Mouse (Mus musculus) liver, adult 2 months (tissue): Measurements from ENCODE around the gene Cdh24.

ENCODE experiments used
- CTCF ChIP-seq: fragments of 200-500 bp; IDR thresholded peaks from 2 replicates; pipeline ENCODE4 v1.5.1; 2011; ENCODE audit warnings: low read depth, low read length, control low read depth
- POLR2A ChIP-seq: fragments of 200-500 bp; IDR thresholded peaks from 2 replicates; pipeline ENCODE4 v1.6.1; 2011; ENCODE audit warnings: low read length, control low read depth; ENCODE audit not compliant: insufficient read depth; ENCODE audit errors: extremely low read depth

GRCm38 (mm10) chr14:54623334-54623733, 17.8 kb downstream of the Cdh24 start:
- TF ChIP-seq POLR2A (no peak), CTCF (no peak)
